Mouse (Mus musculus) erythroblast, embryonic 14.5 days (primary cell): Measurements from ENCODE around the gene Ptpn3. TPM values are rescaled to one million over a fixed set of nuclear protein-coding genes. Genes with fewer than 3 reads are reported as not detected.
"Not testable (repeated sequence)": the region's sequence is repeated elsewhere in the genome, so short reads cannot be mapped to it uniquely, and the experiment has no call there.

Experiments
- H3K27me3 ChIP-seq: 2 replicates; pipeline ENCODE4 v1.6.1; 2012; ENCODE audit warnings: inconsistent platforms; ENCODE audit not compliant: control insufficient read depth
- H3K36me3 ChIP-seq: 2 replicates; pipeline ENCODE4 v1.6.1; 2012; ENCODE audit warnings: mild to moderate bottlenecking, inconsistent platforms; ENCODE audit not compliant: control insufficient read depth
- H3K4me1 ChIP-seq: 2 replicates; pipeline ENCODE4 v1.6.1; 2012; ENCODE audit warnings: inconsistent platforms; ENCODE audit not compliant: control insufficient read depth
- H3K4me3 ChIP-seq: replicated peaks from 2 replicates; pipeline ENCODE3; 2012; ENCODE audit warnings: moderate library complexity, mild to moderate bottlenecking, inconsistent platforms
- H3K9me3 ChIP-seq: 2 replicates; pipeline ENCODE4 v1.6.1; 2012; ENCODE audit warnings: low read length, inconsistent platforms, mixed read lengths; ENCODE audit not compliant: control insufficient read depth
- GATA1 ChIP-seq: IDR thresholded peaks from 2 replicates; pipeline ENCODE4 v1.6.1; 2012; ENCODE audit warnings: low read length, inconsistent platforms, mixed read lengths
- TAL1 ChIP-seq: IDR thresholded peaks from 3 replicates; pipeline ENCODE4 v1.6.1; 2012; ENCODE audit warnings: low read length, inconsistent platforms, mixed read lengths
- polyA plus RNA-seq: library from polyadenylated mRNA; stranded (reverse); fragments of >175 nt; gene quantifications from 2 replicates; pipeline ENCODE4 v1.2.3, GENCODE M21; 2012

Ptpn3 gene
- polyA plus RNA-seq, 1 experiment, result not detected

GRCm38 (mm10) chr4:57216535-57216934 lies 85.1 kb downstream of the Ptpn3 start:
- Histone ChIP-seq H3K9me3 (no peaks in the 10 kb centered on the region), H3K4me3 (no peak overlapping the region), H3K4me1 (no peaks in the 10 kb centered on the region), H3K27me3 (no peaks in the 10 kb centered on the region), H3K36me3 (no peaks in the 10 kb centered on the region)
- no peak for TF ChIP-seq TAL1
- TF ChIP-seq GATA1, result no peak

- Histone ChIP-seq H3K4me1 (no peaks in the 10 kb centered on the region), H3K4me3 (no peak overlapping the region), H3K9me3 (no peaks in the 10 kb centered on the region), H3K36me3 (no peaks in the 10 kb centered on the region), H3K27me3 (no peaks in the 10 kb centered on the region)
- TF ChIP-seq TAL1 (no peak), GATA1 (no peak)
Measured at GRCm38 (mm10) chr4:57214852-57215251, 86.8 kb downstream of the Ptpn3 start.

GRCm38 (mm10) chr4:57214114-57214513 lies 87.5 kb downstream of the Ptpn3 start:
- no peak overlapping the region for H3K4me3 ChIP-seq
- TF ChIP-seq TAL1 (no peak), GATA1 (no peak)
- H3K27me3 ChIP-seq, result no peaks in the 10 kb centered on the region
- no peaks in the 10 kb centered on the region for H3K36me3 ChIP-seq
- no peaks in the 10 kb centered on the region for H3K4me1 ChIP-seq
- no peaks in the 10 kb centered on the region for H3K9me3 ChIP-seq

- Histone ChIP-seq H3K9me3 (no peaks in the 10 kb centered on the region), H3K4me1 (no peaks in the 10 kb centered on the region), H3K36me3 (no peaks in the 10 kb centered on the region), H3K27me3 (no peaks in the 10 kb centered on the region), H3K4me3 (no peak overlapping the region)
- TF ChIP-seq GATA1 (no peak), TAL1 (no peak)
Measured at GRCm38 (mm10) chr4:57211706-57212105, 89.9 kb downstream of the Ptpn3 start.

GRCm38 (mm10) chr4:57205908-57206307 lies 95.7 kb downstream of the Ptpn3 start:
- Histone ChIP-seq H3K4me3 (no peak overlapping the region), H3K9me3 (no peaks in the 10 kb centered on the region), H3K36me3 (no peaks in the 10 kb centered on the region; the same call in 1 of the 2 replicates), H3K4me1 (peaks cover 5% of the 10 kb centered on the region), H3K27me3 (no peaks in the 10 kb centered on the region)
- TF ChIP-seq GATA1, result no peak
- TF ChIP-seq TAL1, result no peak

- no peak for TF ChIP-seq GATA1
- no peak for TF ChIP-seq TAL1
- H3K9me3 ChIP-seq, result no peaks in the 10 kb centered on the region
- peaks cover 5% of the 10 kb centered on the region for H3K4me1 ChIP-seq
- H3K4me3 ChIP-seq, result no peak overlapping the region
- no peaks in the 10 kb centered on the region; the same call in 1 of the 2 replicates for H3K36me3 ChIP-seq
- H3K27me3 ChIP-seq, result no peaks in the 10 kb centered on the region
Measured at GRCm38 (mm10) chr4:57204780-57205179, 96.9 kb downstream of the Ptpn3 start.

GRCm38 (mm10) chr4:57202660-57203361 lies 98.8 kb downstream of the Ptpn3 start:
- no peaks in the 10 kb centered on the region; the same call in 1 of the 2 replicates for H3K36me3 ChIP-seq
- H3K27me3 ChIP-seq, result no peaks in the 10 kb centered on the region
- H3K4me3 ChIP-seq, result no peak overlapping the region
- H3K4me1 ChIP-seq, result peaks cover 5% of the 10 kb centered on the region
- no peaks in the 10 kb centered on the region for H3K9me3 ChIP-seq
- TF ChIP-seq GATA1, result no peak
- no peak for TF ChIP-seq TAL1

GRCm38 (mm10) chr4:57202132-57202531 lies 99.5 kb downstream of the Ptpn3 start:
- Histone ChIP-seq H3K4me3 (no peak overlapping the region), H3K36me3 (no peaks in the 10 kb centered on the region; the same call in 1 of the 2 replicates), H3K27me3 (no peaks in the 10 kb centered on the region), H3K4me1 (peaks cover 5% of the 10 kb centered on the region), H3K9me3 (no peaks in the 10 kb centered on the region)
- TF ChIP-seq GATA1 (no peak), TAL1 (no peak)

GRCm38 (mm10) chr4:57200661-57201060 lies 101.0 kb downstream of the Ptpn3 start:
- Histone ChIP-seq H3K27me3 (no peaks in the 10 kb centered on the region), H3K36me3 (no peaks in the 10 kb centered on the region; the same call in 1 of the 2 replicates), H3K4me3 (no peak overlapping the region), H3K9me3 (no peaks in the 10 kb centered on the region), H3K4me1 (peaks cover 5% of the 10 kb centered on the region)
- TF ChIP-seq TAL1, result no peak

- H3K4me3 ChIP-seq, H3K36me3 ChIP-seq, H3K9me3 ChIP-seq, H3K4me1 ChIP-seq, H3K27me3 ChIP-seq: not testable (repeated sequence)
Measured at GRCm38 (mm10) chr4:57198666-57199393, 102.8 kb downstream of the Ptpn3 start.
